Mouse (Mus musculus): ENCODE measurements around the gene Grin3b. TPM values are rescaled to one million over a fixed set of nuclear protein-coding genes. Genes with fewer than 3 reads are reported as not detected.
A peak's percentile ranks its signal among the peaks of the same experiment; 100 is the strongest.

Gene Grin3b
- polyA plus RNA-seq, 1 experiment from 2014 or later, result 0.32 TPM

DNA sequence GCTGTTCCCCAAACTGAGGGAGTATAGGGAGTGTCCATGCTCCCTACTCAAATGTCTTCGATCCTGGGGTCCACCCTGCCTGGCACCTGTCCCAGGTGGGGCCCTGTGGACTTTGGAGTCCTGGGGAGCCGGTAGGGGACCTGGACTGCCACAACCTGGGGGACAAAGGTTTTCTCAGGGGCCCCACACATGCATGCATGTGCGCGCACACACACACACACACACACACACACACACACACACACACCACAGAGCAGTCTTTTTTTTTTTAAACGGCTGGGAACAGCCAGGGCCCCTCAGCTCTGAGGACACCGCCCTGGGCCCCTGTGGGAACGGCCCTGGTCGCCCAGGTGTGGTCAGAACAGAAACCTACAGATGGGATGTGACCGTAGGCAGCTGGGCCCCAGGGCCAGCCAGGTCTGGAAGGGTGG is 27.0 kb upstream of the Grin3b start:
- Histone ChIP-seq H3K4me2 (replicated peaks; ENCODE audit: low read depth, low read length) (no peak overlapping the region), H3K9ac (replicated peaks; ENCODE audit: low read depth) (no peak overlapping the region), H3K27me3 (replicated peaks; ENCODE audit: insufficient read depth, low read length) (no peaks in the 10 kb centered on the region), H3K9me3 (ENCODE audit: low read length) (no peaks in the 10 kb centered on the region), H3K27ac (ENCODE audit: low read length) (no peak overlapping the region), H3K36me3 (ENCODE audit: insufficient read depth, low read length) (0 out of 2 replicates have a peak, but pooled peaks cover 2% of the 10 kb centered on the region), H3K4me3 (ENCODE audit: low read depth, low read length) (no peak overlapping the region), H3K4me1 (ENCODE audit: insufficient read depth, low read depth, low read length) (peaks cover 22% of the 10 kb centered on the region; the same call in 1 of the 2 replicates)
- WGBS, result 55% methylated on average over 9 of the region's 9 CpGs
- DNase-seq (ENCODE audit: low spot score) (no peak), ATAC-seq (no peak)
- no peak for TF ChIP-seq CTCF (IDR thresholded peaks at IDR 0.05)
- TF ChIP-seq EP300 (IDR thresholded peaks at IDR 0.05), result no peak

GRCm38 (mm10) chr10:79945507-79946234 is 24.8 kb upstream of the Grin3b start:
- TF ChIP-seq CTCF (IDR thresholded peaks at IDR 0.05) (no peak), EP300 (IDR thresholded peaks at IDR 0.05) (no peak)
- 37% methylated on average over 16 of the region's 16 CpGs for WGBS

GRCm38 (mm10) chr10:79946752-79947322 is 23.7 kb upstream of the Grin3b start:
- H3K36me3 ChIP-seq (ENCODE audit: insufficient read depth, low read length), result peaks cover 30% of the 10 kb centered on the region
- H3K9ac ChIP-seq (replicated peaks; ENCODE audit: low read depth), result no peak overlapping the region
- peaks cover 22% of the 10 kb centered on the region; the same call in 1 of the 2 replicates for H3K4me1 ChIP-seq (ENCODE audit: insufficient read depth, low read depth, low read length)
- DNase-seq (ENCODE audit: low spot score) (peak; percentile 42), ATAC-seq (peak; percentile 9; the same call in 1 of the 2 replicates)
- H3K27me3 ChIP-seq (replicated peaks; ENCODE audit: insufficient read depth, low read length), result no peaks in the 10 kb centered on the region
- 22% methylated on average over 7 of the region's 7 CpGs for WGBS
- H3K4me2 ChIP-seq (replicated peaks; ENCODE audit: low read depth, low read length), result 0 out of 2 replicates have a peak overlapping the region, but pooled peaks have one; percentile 19
- TF ChIP-seq EP300 (IDR thresholded peaks at IDR 0.05), result no peak
- no peak for TF ChIP-seq CTCF (IDR thresholded peaks at IDR 0.05)
- H3K4me3 ChIP-seq (ENCODE audit: low read depth, low read length), result no peak overlapping the region
- peak overlapping the region; percentile 84; the same call in 1 of the 2 replicates for H3K27ac ChIP-seq (ENCODE audit: low read length)
- no peaks in the 10 kb centered on the region for H3K9me3 ChIP-seq (ENCODE audit: low read length)

More at GRCm38 (mm10) chr10:79945507-79946234, 24.8 kb upstream of the Grin3b start:
- ATAC-seq (peak; percentile 89), DNase-seq (ENCODE audit: low spot score) (peak; percentile 77)
- peak overlapping the region; percentile 84 for H3K27ac ChIP-seq (ENCODE audit: low read length)
- H3K36me3 ChIP-seq (ENCODE audit: insufficient read depth, low read length), result peaks cover 22% of the 10 kb centered on the region; the same call in 1 of the 2 replicates
- peaks cover 22% of the 10 kb centered on the region; the same call in 1 of the 2 replicates for H3K4me1 ChIP-seq (ENCODE audit: insufficient read depth, low read depth, low read length)
- H3K4me2 ChIP-seq (replicated peaks; ENCODE audit: low read depth, low read length), result peak overlapping the region; percentile 25; the same call in 1 of the 2 replicates
- no peaks in the 10 kb centered on the region for H3K27me3 ChIP-seq (replicated peaks; ENCODE audit: insufficient read depth, low read length)
- H3K9me3 ChIP-seq (ENCODE audit: low read length), result no peaks in the 10 kb centered on the region
- no peak overlapping the region for H3K9ac ChIP-seq (replicated peaks; ENCODE audit: low read depth)
- no peak overlapping the region for H3K4me3 ChIP-seq (ENCODE audit: low read depth, low read length)

DNA sequence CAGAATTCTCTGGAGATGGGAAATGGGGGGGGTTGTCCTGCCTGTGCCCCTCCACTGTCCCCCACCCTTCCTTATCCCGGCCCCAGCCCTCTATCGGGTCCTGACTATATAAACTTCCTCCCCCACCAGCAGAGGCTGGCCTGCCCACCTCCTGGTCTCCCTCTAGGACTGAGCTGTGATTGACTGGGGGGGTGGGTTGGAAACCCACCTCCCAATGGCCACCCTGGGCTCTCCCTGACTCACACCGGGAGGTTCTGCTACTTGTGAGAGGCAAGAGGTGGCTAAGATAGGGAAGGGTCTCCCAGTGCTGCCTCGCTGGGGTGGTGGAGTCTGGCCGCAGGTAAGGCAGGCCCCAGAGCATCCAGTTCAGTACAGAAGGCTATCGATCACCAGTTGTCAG is 23.0 kb upstream of the Grin3b start:
- no peak for TF ChIP-seq EP300 (IDR thresholded peaks at IDR 0.05)
- TF ChIP-seq CTCF (IDR thresholded peaks at IDR 0.05), result no peak
- H3K9ac ChIP-seq (replicated peaks; ENCODE audit: low read depth), result no peak overlapping the region
- ATAC-seq, result 0 out of 2 replicates have a peak, but pooled peaks have one; percentile 11
- H3K9me3 ChIP-seq (ENCODE audit: low read length), result no peaks in the 10 kb centered on the region
- H3K4me1 ChIP-seq (ENCODE audit: insufficient read depth, low read depth, low read length), result peaks cover 22% of the 10 kb centered on the region; the same call in 1 of the 2 replicates
- peaks cover 31% of the 10 kb centered on the region for H3K36me3 ChIP-seq (ENCODE audit: insufficient read depth, low read length)
- H3K27ac ChIP-seq (ENCODE audit: low read length), result no peak overlapping the region
- WGBS, result 56% methylated on average over 6 of the region's 6 CpGs
- DNase-seq (ENCODE audit: low spot score), result no peak
- no peak overlapping the region for H3K4me2 ChIP-seq (replicated peaks; ENCODE audit: low read depth, low read length)
- no peak overlapping the region for H3K4me3 ChIP-seq (ENCODE audit: low read depth, low read length)
- H3K27me3 ChIP-seq (replicated peaks; ENCODE audit: insufficient read depth, low read length), result no peaks in the 10 kb centered on the region

GRCm38 (mm10) chr10:79949873-79950272 is 20.6 kb upstream of the Grin3b start:
- no peak for ATAC-seq
- 86% methylated on average over 4 of the region's 4 CpGs for WGBS
- Histone ChIP-seq H3K4me2 (replicated peaks; ENCODE audit: low read depth, low read length) (no peak overlapping the region), H3K4me1 (ENCODE audit: insufficient read depth, low read depth, low read length) (peaks cover 18% of the 10 kb centered on the region; the same call in 1 of the 2 replicates), H3K4me3 (ENCODE audit: low read depth, low read length) (no peak overlapping the region), H3K27ac (ENCODE audit: low read length) (no peak overlapping the region), H3K9me3 (ENCODE audit: low read length) (no peaks in the 10 kb centered on the region), H3K36me3 (ENCODE audit: insufficient read depth, low read length) (peaks cover 31% of the 10 kb centered on the region), H3K9ac (replicated peaks; ENCODE audit: low read depth) (no peak overlapping the region), H3K27me3 (replicated peaks; ENCODE audit: insufficient read depth, low read length) (no peaks in the 10 kb centered on the region)
- DNase-seq (ENCODE audit: low spot score), result no peak
- TF ChIP-seq EP300 (IDR thresholded peaks at IDR 0.05) (no peak), CTCF (IDR thresholded peaks at IDR 0.05) (no peak)

- H3K4me2 ChIP-seq (replicated peaks; ENCODE audit: low read depth, low read length), result no peak overlapping the region
- ATAC-seq (no peak), DNase-seq (ENCODE audit: low spot score) (no peak)
- H3K9me3 ChIP-seq (ENCODE audit: low read length), result no peaks in the 10 kb centered on the region
- H3K27ac ChIP-seq (ENCODE audit: low read length), result no peak overlapping the region
- H3K9ac ChIP-seq (replicated peaks; ENCODE audit: low read depth), result no peak overlapping the region
- H3K36me3 ChIP-seq (ENCODE audit: insufficient read depth, low read length), result peaks cover 31% of the 10 kb centered on the region
- TF ChIP-seq EP300 (IDR thresholded peaks at IDR 0.05) (no peak), CTCF (IDR thresholded peaks at IDR 0.05) (no peak)
- H3K4me3 ChIP-seq (ENCODE audit: low read depth, low read length), result no peak overlapping the region
- no peaks in the 10 kb centered on the region for H3K27me3 ChIP-seq (replicated peaks; ENCODE audit: insufficient read depth, low read length)
- 88% methylated on average over 18 of the region's 18 CpGs for WGBS
- H3K4me1 ChIP-seq (ENCODE audit: insufficient read depth, low read depth, low read length), result peaks cover 12% of the 10 kb centered on the region; the same call in 1 of the 2 replicates
Observed at GRCm38 (mm10) chr10:79950661-79951060, 19.9 kb upstream of the Grin3b start.

All from lung, postnatal 0 days (tissue).